Mouse (Mus musculus): ENCODE results near the gene Fyn. TPM values are rescaled to one million over a fixed set of nuclear protein-coding genes. Genes with fewer than 3 reads are reported as not detected.

Gene Fyn
- total RNA-seq, 4 experiments from 2014 or later: 113 to 122 (median 118) TPM

GRCm38 (mm10) chr10:39559321-39559720, 190.7 kb downstream of the Fyn start:
- no peak for DNase-seq (ENCODE audit: low spot score in 2 of 2)

GRCm38 (mm10) chr10:39562383-39562782, 193.7 kb downstream of the Fyn start:
- no peak for DNase-seq (ENCODE audit: low spot score in 2 of 2)

GRCm38 (mm10) chr10:39563552-39564223, 195.0 kb downstream of the Fyn start:
- DNase-seq (ENCODE audit: low spot score in 2 of 2): no peak

- no peak for DNase-seq (ENCODE audit: low spot score in 2 of 2)
Observed at GRCm38 (mm10) chr10:39566901-39567300, 198.2 kb downstream of the Fyn start.

GRCm38 (mm10) chr10:39568991-39569390, 200.3 kb downstream of the Fyn start:
- DNase-seq (ENCODE audit: low spot score in 2 of 2): no peak

- DNase-seq (ENCODE audit: low spot score in 2 of 2): no peak
Observed at GRCm38 (mm10) chr10:39571011-39571410, 202.4 kb downstream of the Fyn start.

- no peak for DNase-seq (ENCODE audit: low spot score in 2 of 2)
Observed at GRCm38 (mm10) chr10:39572050-39572671, 203.5 kb downstream of the Fyn start.

GRCm38 (mm10) chr10:39572672-39573051, 204.0 kb downstream of the Fyn start:
- peak; percentile 73 to 81 for DNase-seq (ENCODE audit: low spot score in 2 of 2)

GRCm38 (mm10) chr10:39576466-39576865, 207.8 kb downstream of the Fyn start:
- DNase-seq (ENCODE audit: low spot score in 2 of 2): no peak

- DNase-seq (ENCODE audit: low spot score in 2 of 2): no peak
Observed at GRCm38 (mm10) chr10:39580477-39580876, 211.8 kb downstream of the Fyn start.

GRCm38 (mm10) chr10:39582385-39582784, 213.7 kb downstream of the Fyn start:
- no peak for DNase-seq (ENCODE audit: low spot score in 2 of 2)

GRCm38 (mm10) chr10:39583718-39584117, 215.1 kb downstream of the Fyn start:
- no peak for DNase-seq (ENCODE audit: low spot score in 2 of 2)

- no peak for DNase-seq (ENCODE audit: low spot score in 2 of 2)
Observed at GRCm38 (mm10) chr10:39587290-39587925, 218.8 kb downstream of the Fyn start.

- no peak for DNase-seq (ENCODE audit: low spot score in 2 of 2)
Observed at GRCm38 (mm10) chr10:39587973-39588746, 219.5 kb downstream of the Fyn start.

- DNase-seq (ENCODE audit: low spot score in 2 of 2): no peak
Observed at GRCm38 (mm10) chr10:39589765-39590546, 221.3 kb downstream of the Fyn start.

GRCm38 (mm10) chr10:39590629-39591028, 222.0 kb downstream of the Fyn start:
- no peak for DNase-seq (ENCODE audit: low spot score in 2 of 2)

- no peak for DNase-seq (ENCODE audit: low spot score in 2 of 2)
Observed at GRCm38 (mm10) chr10:39592501-39592900, 223.8 kb downstream of the Fyn start.

- no peak for DNase-seq (ENCODE audit: low spot score in 2 of 2)
Observed at GRCm38 (mm10) chr10:39594716-39595115, 226.1 kb downstream of the Fyn start.

- no peak for DNase-seq (ENCODE audit: low spot score in 2 of 2)
Observed at GRCm38 (mm10) chr10:39595862-39596261, 227.2 kb downstream of the Fyn start.

GRCm38 (mm10) chr10:39597116-39597791, 228.6 kb downstream of the Fyn start:
- no peak for DNase-seq (ENCODE audit: low spot score in 2 of 2)

GRCm38 (mm10) chr10:39597792-39598183, 229.1 kb downstream of the Fyn start:
- DNase-seq (ENCODE audit: low spot score in 2 of 2): no peak

All from layer of hippocampus, adult 8-10 months (tissue).